8 mouse cellular contexts compared by ENCODE assay signal in the genomic region with DNA sequence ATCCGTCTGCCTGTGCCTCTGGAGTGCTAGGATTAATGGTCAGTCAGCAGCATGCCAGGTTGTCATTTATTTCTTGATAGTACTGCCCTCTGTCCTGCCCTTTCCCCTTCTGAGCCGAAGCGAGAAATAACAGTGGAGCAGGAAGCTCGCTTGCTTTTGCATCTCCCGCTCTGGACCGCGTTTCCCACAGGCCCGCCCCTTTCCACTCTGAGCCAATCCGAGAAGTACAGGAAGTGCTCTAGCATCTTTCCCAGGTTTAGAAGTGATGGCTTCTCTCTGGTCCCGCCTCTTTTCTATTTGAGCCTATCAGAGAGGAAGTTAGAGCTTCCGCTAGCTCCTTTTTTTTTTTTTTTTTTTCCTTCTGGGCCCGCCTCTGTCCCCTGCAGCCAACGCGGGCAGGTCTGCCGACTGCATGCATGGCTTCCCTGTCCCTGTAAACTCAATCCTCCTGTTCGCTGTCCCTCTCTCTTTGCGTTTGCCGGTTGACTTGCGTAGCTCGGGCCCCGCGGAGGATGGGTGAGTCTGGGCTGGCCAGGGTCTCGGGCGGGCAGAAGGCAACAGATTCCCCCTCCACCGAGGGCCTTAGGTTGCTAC. TPM values are rescaled to one million over a fixed set of nuclear protein-coding genes. Genes with fewer than 3 reads are reported as not detected.
DNase-seq lines count a peak whose midpoint lies in the region; ATAC-seq and TF ChIP-seq lines count a peak whose summit lies in the region.

No protein-coding gene starts in this region.

- TF ChIP-seq POLR2A in testis, adult 2 months (IDR thresholded peaks at IDR 0.05; ENCODE audit: control insufficient read depth, low read depth, low read length) = no peak

- H3K9ac ChIP-seq in forebrain, embryonic 12.5 days = peak overlapping the region; percentile 73
- peak overlapping the region; percentile 60 for H3K9ac ChIP-seq in heart, postnatal 0 days (replicated peaks; ENCODE audit: low read depth, low read length)
- H3K9ac ChIP-seq in liver, embryonic 16.5 days (ENCODE audit: low read depth, low read length) = peak overlapping the region; percentile 85
- peak overlapping the region; percentile 87 for H3K9ac ChIP-seq in neural tube, embryonic 13.5 days

- H3K36me3 ChIP-seq in E14TG2a.4 (ENCODE audit: insufficient read depth, low read length) = peaks cover 55% of the 10 kb centered on the region
- H3K36me3 ChIP-seq in forebrain, embryonic 12.5 days (replicated peaks) = peaks cover 18% of the 10 kb centered on the region
- peaks cover 24% of the 10 kb centered on the region for H3K36me3 ChIP-seq in heart, postnatal 0 days (replicated peaks; ENCODE audit: control insufficient read depth, insufficient read depth, low read length)
- peaks cover 13% of the 10 kb centered on the region for H3K36me3 ChIP-seq in liver, embryonic 16.5 days (ENCODE audit: control insufficient read depth, insufficient read depth)
- peaks cover 21% of the 10 kb centered on the region for H3K36me3 ChIP-seq in neural tube, embryonic 13.5 days
- H3K36me3 ChIP-seq in testis, adult 2 months (ENCODE audit: control insufficient read depth, insufficient read depth, low read length) = peaks cover under 1% of the 10 kb centered on the region; the same call in 1 of the 2 replicates

- H3K9me3 ChIP-seq in E14TG2a.4 (ENCODE audit: low read length) = no peaks in the 10 kb centered on the region
- H3K9me3 ChIP-seq in forebrain, embryonic 12.5 days = no peaks in the 10 kb centered on the region
- H3K9me3 ChIP-seq in heart, postnatal 0 days (replicated peaks; ENCODE audit: control insufficient read depth, low read length) = no peaks in the 10 kb centered on the region
- no peaks in the 10 kb centered on the region for H3K9me3 ChIP-seq in liver, embryonic 16.5 days (replicated peaks; ENCODE audit: control insufficient read depth, low read length)
- H3K9me3 ChIP-seq in neural tube, embryonic 13.5 days = no peaks in the 10 kb centered on the region

- H3K27ac ChIP-seq in forebrain, embryonic 12.5 days = peak overlapping the region; percentile 79; the same call in 1 of the 2 replicates
- H3K27ac ChIP-seq in heart, postnatal 0 days (ENCODE audit: low read depth) = peak overlapping the region; percentile 63
- peak overlapping the region; percentile 95 for H3K27ac ChIP-seq in liver, embryonic 16.5 days (ENCODE audit: low read length)
- H3K27ac ChIP-seq in neural tube, embryonic 13.5 days (replicated peaks) = peak overlapping the region; percentile 85
- peak overlapping the region; percentile 59; the same call in 1 of the 2 replicates for H3K27ac ChIP-seq in testis, adult 2 months (ENCODE audit: control insufficient read depth, insufficient read depth, low read depth, low read length)

- peak; percentile 98 for DNase-seq in c-Kit-positive CD71-positive TER-119-positive erythroid progenitor cells, embryonic 14.5 days (ENCODE audit: low spot score)
- peak; percentile 99 for DNase-seq in heart, postnatal 0 days (ENCODE audit: low spot score)
- DNase-seq in kidney, postnatal 4 days = peak; percentile 93 to 95

- peak; percentile 94 for ATAC-seq in forebrain, embryonic 12.5 days (ENCODE audit: low FRiP score)
- peak; percentile 93 for ATAC-seq in heart, postnatal 0 days (ENCODE audit: insufficient read depth, low read depth)
- peak; percentile 92 for ATAC-seq in liver, embryonic 16.5 days (ENCODE audit: low read depth)
- ATAC-seq in neural tube, embryonic 13.5 days (ENCODE audit: low read depth) = peak; percentile 95

- peak overlapping the region; percentile 96 for H3K4me3 ChIP-seq in E14TG2a.4 (replicated peaks; ENCODE audit: low read length)
- peak overlapping the region; percentile 69 for H3K4me3 ChIP-seq in forebrain, embryonic 12.5 days (replicated peaks)
- H3K4me3 ChIP-seq in heart, postnatal 0 days (ENCODE audit: low read depth, low read length) = peak overlapping the region; percentile 55
- peak overlapping the region; percentile 88 for H3K4me3 ChIP-seq in liver, embryonic 16.5 days (ENCODE audit: low read depth, low read length)
- peak overlapping the region; percentile 70 for H3K4me3 ChIP-seq in neural tube, embryonic 13.5 days
- H3K4me3 ChIP-seq in testis, adult 2 months (ENCODE audit: control insufficient read depth, low read depth, low read length) = peak overlapping the region; percentile 95

- peaks cover 36% of the 10 kb centered on the region for H3K4me1 ChIP-seq in E14TG2a.4 (replicated peaks; ENCODE audit: low read depth, low read length)
- H3K4me1 ChIP-seq in forebrain, embryonic 12.5 days = peaks cover 25% of the 10 kb centered on the region
- H3K4me1 ChIP-seq in heart, postnatal 0 days (ENCODE audit: control insufficient read depth, insufficient read depth) = peaks cover 6% of the 10 kb centered on the region
- H3K4me1 ChIP-seq in liver, embryonic 16.5 days (ENCODE audit: control insufficient read depth, low read depth, low read length) = peaks cover 23% of the 10 kb centered on the region
- H3K4me1 ChIP-seq in neural tube, embryonic 13.5 days (replicated peaks) = peaks cover 33% of the 10 kb centered on the region
- peaks cover 2% of the 10 kb centered on the region for H3K4me1 ChIP-seq in testis, adult 2 months (ENCODE audit: control insufficient read depth, insufficient read depth, low read length)

- H3K27me3 ChIP-seq in E14TG2a.4 (ENCODE audit: insufficient read depth, low read length) = no peaks in the 10 kb centered on the region
- H3K27me3 ChIP-seq in forebrain, embryonic 12.5 days = no peaks in the 10 kb centered on the region
- no peaks in the 10 kb centered on the region for H3K27me3 ChIP-seq in heart, postnatal 0 days (ENCODE audit: control insufficient read depth, insufficient read depth, low read length)
- H3K27me3 ChIP-seq in liver, embryonic 16.5 days (ENCODE audit: control insufficient read depth, insufficient read depth, low read depth, low read length) = no peaks in the 10 kb centered on the region
- H3K27me3 ChIP-seq in neural tube, embryonic 13.5 days = no peaks in the 10 kb centered on the region
- no peaks in the 10 kb centered on the region for H3K27me3 ChIP-seq in testis, adult 2 months (ENCODE audit: control insufficient read depth, insufficient read depth, low read length)

- no peak for TF ChIP-seq CTCF in E14TG2a.4 (conservative IDR thresholded peaks at IDR 0.05; ENCODE audit: low read length)
- TF ChIP-seq CTCF in heart, postnatal 0 days (IDR thresholded peaks at IDR 0.05; ENCODE audit: low read depth) = no peak
- no peak for TF ChIP-seq CTCF in testis, adult 2 months (IDR thresholded peaks at IDR 0.05; ENCODE audit: control insufficient read depth, insufficient read depth, insufficient replicate concordance, low read depth, low read length)

- WGBS in forebrain, embryonic 12.5 days = under 1% methylated on average over 25 of the region's 25 CpGs
- WGBS in heart, postnatal 0 days = under 1% methylated on average over 25 of the region's 25 CpGs
- under 1% methylated on average over 25 of the region's 25 CpGs for WGBS in liver, embryonic 16.5 days (ENCODE audit: insufficient replicate concordance)
- WGBS in neural tube, embryonic 13.5 days = under 1% methylated on average over 25 of the region's 25 CpGs

- peak overlapping the region; percentile 87 for H3K4me2 ChIP-seq in forebrain, embryonic 12.5 days
- H3K4me2 ChIP-seq in heart, postnatal 0 days (ENCODE audit: low read depth, low read length) = peak overlapping the region; percentile 70
- peak overlapping the region; percentile 98 for H3K4me2 ChIP-seq in liver, embryonic 16.5 days (ENCODE audit: low read depth, low read length)
- H3K4me2 ChIP-seq in neural tube, embryonic 13.5 days = peak overlapping the region; percentile 65

- no peak for TF ChIP-seq EP300 in heart, postnatal 0 days (IDR thresholded peaks at IDR 0.05; ENCODE audit: low read depth)

RNA-seq across cellular contexts. Expression of a gene that starts 1.4 kb away (rescaled TPM):
- polyA plus RNA-seq in forebrain, embryonic 12.5 days (2016; fragmentation: Nextera tagmentation; extraction: Ambion mirVana) = 28.1 and 29.8 TPM in 2 replicates
- 7.0 and 18.9 TPM in 2 replicates for total RNA-seq in heart, postnatal 0 days (2014; rRNA removed; ENCODE audit: low replicate concordance)
- polyA plus RNA-seq in heart, postnatal 0 days (2015; fragmentation: Nextera tagmentation; extraction: Ambion mirVana) = 11.1 and 11.6 TPM in 2 replicates
- 9.5 and 10.3 TPM in 2 replicates for polyA plus RNA-seq in liver, embryonic 16.5 days (2015; fragmentation: Nextera tagmentation; extraction: Ambion mirVana)
- 23.2 and 27.0 TPM in 2 replicates for polyA plus RNA-seq in neural tube, embryonic 13.5 days (2015; fragmentation: Nextera tagmentation; extraction: Ambion mirVana)
- polyA plus RNA-seq in testis, adult 2 months (2012; rRNA removed) = 8.0 TPM in 2 replicates

RNA-seq across cellular contexts. Expression of a gene that starts 1.4 kb away (rescaled TPM):
- 74.9 and 76.2 TPM in 2 replicates for polyA plus RNA-seq in forebrain, embryonic 12.5 days (2016; fragmentation: Nextera tagmentation; extraction: Ambion mirVana)
- total RNA-seq in heart, postnatal 0 days (2014; rRNA removed; ENCODE audit: low replicate concordance) = 8.6 and 15.7 TPM in 2 replicates
- 56.9 and 57.6 TPM in 2 replicates for polyA plus RNA-seq in heart, postnatal 0 days (2015; fragmentation: Nextera tagmentation; extraction: Ambion mirVana)
- polyA plus RNA-seq in liver, embryonic 16.5 days (2015; fragmentation: Nextera tagmentation; extraction: Ambion mirVana) = 45.6 and 50.8 TPM in 2 replicates
- polyA plus RNA-seq in neural tube, embryonic 13.5 days (2015; fragmentation: Nextera tagmentation; extraction: Ambion mirVana) = 64.1 and 66.3 TPM in 2 replicates
- polyA plus RNA-seq in testis, adult 2 months (2012; rRNA removed) = 46.1 and 52.2 TPM in 2 replicates

RNA-seq across cellular contexts. Expression of a gene that starts 39.9 kb away (rescaled TPM):
- polyA plus RNA-seq in forebrain, embryonic 12.5 days (2016; fragmentation: Nextera tagmentation; extraction: Ambion mirVana) = 29.2 and 30.1 TPM in 2 replicates
- 31.9 and 38.1 TPM in 2 replicates for total RNA-seq in heart, postnatal 0 days (2014; rRNA removed; ENCODE audit: low replicate concordance)
- 23.9 and 24.5 TPM in 2 replicates for polyA plus RNA-seq in heart, postnatal 0 days (2015; fragmentation: Nextera tagmentation; extraction: Ambion mirVana)
- polyA plus RNA-seq in liver, embryonic 16.5 days (2015; fragmentation: Nextera tagmentation; extraction: Ambion mirVana) = 21.8 and 24.0 TPM in 2 replicates
- polyA plus RNA-seq in neural tube, embryonic 13.5 days (2015; fragmentation: Nextera tagmentation; extraction: Ambion mirVana) = 25.9 TPM in 2 replicates
- 76.0 and 82.3 TPM in 2 replicates for polyA plus RNA-seq in testis, adult 2 months (2012; rRNA removed)

Comparison
In these comparisons a context has a peak if more than half of its experiments do, and no peak if none do; other contexts are left out.
1. Peak in every context shown above with its lines: DNase-seq, ATAC-seq, H3K4me3 ChIP-seq and H3K27ac ChIP-seq.